ENCODE assay signal across 38 mouse cellular contexts in the genomic region with DNA sequence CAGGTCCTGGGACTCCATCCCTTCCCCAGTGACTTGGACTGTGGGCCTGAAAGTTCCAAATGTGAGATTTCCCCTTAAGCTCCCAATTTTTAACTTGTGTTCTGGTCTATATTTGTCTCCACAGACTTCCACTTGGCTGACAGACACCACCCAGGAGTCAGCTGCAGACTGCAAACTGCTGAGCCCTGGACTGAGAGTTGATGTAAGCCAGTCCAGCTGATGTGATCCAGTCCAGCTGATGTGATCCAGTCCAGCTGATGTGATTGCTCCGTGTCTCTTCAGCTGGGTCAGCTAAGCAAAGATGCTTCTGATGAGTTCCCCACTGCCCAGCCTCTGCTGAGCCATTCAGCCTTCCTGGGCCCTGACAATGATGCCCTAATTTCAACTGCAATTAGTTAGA. TPM values are rescaled to one million over a fixed set of nuclear protein-coding genes. Genes with fewer than 3 reads are reported as not detected.
DNase-seq lines count a peak whose midpoint lies in the region; ATAC-seq and TF ChIP-seq lines count a peak whose summit lies in the region.
"Had no signal": no experiment of that assay in that cellular context is flagged by ENCODE, and none has a peak within 500 bp of the region (broad histone marks: within the 10 kb centered on the region; RNA-seq: fewer than 3 reads in every experiment).

No protein-coding gene starts in this region.

- H3K27me3 ChIP-seq in kidney, embryonic 16.5 days (ENCODE audit: insufficient read depth, low read length), result no peaks in the 10 kb centered on the region
- no peaks in the 10 kb centered on the region for H3K27me3 ChIP-seq in small intestine, adult 2 months (ENCODE audit: control insufficient read depth, insufficient read depth, low read length)
- H3K27me3 ChIP-seq: embryonic facial prominence, embryonic 12.5 days; limb, embryonic 15.5 days; liver, embryonic 13.5 days; lung, embryonic 15.5 days; neural tube, embryonic 12.5 days had no signal

- no peak overlapping the region for H3K27ac ChIP-seq in kidney, embryonic 16.5 days (ENCODE audit: low read length)
- H3K27ac ChIP-seq in small intestine, adult 2 months (ENCODE audit: insufficient read depth, low read depth, low read length), result peak overlapping the region; percentile 71; the same call in 1 of the 2 replicates
- H3K27ac ChIP-seq: embryonic facial prominence, embryonic 12.5 days; heart, embryonic 13.5 days; limb, embryonic 10.5 days; limb, embryonic 15.5 days; liver, embryonic 13.5 days; lung, embryonic 15.5 days; neural tube, embryonic 12.5 days had no signal

- peaks cover 9% of the 10 kb centered on the region for H3K4me1 ChIP-seq in kidney, embryonic 16.5 days (ENCODE audit: insufficient read depth, low read length)
- H3K4me1 ChIP-seq in lung, adult 2 months (ENCODE audit: control insufficient read depth, insufficient read depth, low read length), result no peaks in the 10 kb centered on the region
- peaks cover 23% of the 10 kb centered on the region for H3K4me1 ChIP-seq in small intestine, adult 2 months (ENCODE audit: control insufficient read depth, insufficient read depth, insufficient read length, low read length)
- H3K4me1 ChIP-seq: embryonic facial prominence, embryonic 12.5 days; neural tube, embryonic 12.5 days had no signal

- intact Hi-C loops in left cerebral cortex, postnatal 14 days (cut with DNase I), result loop anchor here (5.0 kb wide), 1 partner anchor 151 kb away; a partner anchor contains a TSS

- H3K9me3 ChIP-seq in kidney, embryonic 16.5 days (ENCODE audit: low read length), result no peaks in the 10 kb centered on the region
- H3K9me3 ChIP-seq: embryonic facial prominence, embryonic 12.5 days; G1E; heart, embryonic 13.5 days; limb, embryonic 10.5 days; limb, embryonic 15.5 days; liver, embryonic 13.5 days; lung, embryonic 15.5 days; neural tube, embryonic 12.5 days had no signal

- H3K9ac ChIP-seq in kidney, embryonic 16.5 days (replicated peaks; ENCODE audit: low read length), result no peak overlapping the region
- H3K9ac ChIP-seq: embryonic facial prominence, embryonic 12.5 days; heart, embryonic 13.5 days; limb, embryonic 15.5 days; liver, embryonic 13.5 days; lung, embryonic 15.5 days; neural tube, embryonic 12.5 days had no signal

- no peak overlapping the region for H3K4me3 ChIP-seq in kidney, embryonic 16.5 days (ENCODE audit: low read length)
- no peak overlapping the region for H3K4me3 ChIP-seq in lung, adult 2 months (replicated peaks; ENCODE audit: extremely low read depth, low read depth, low read length)
- H3K4me3 ChIP-seq in small intestine, adult 2 months (ENCODE audit: low read depth, low read length), result no peak overlapping the region
- H3K4me3 ChIP-seq: embryonic facial prominence, embryonic 12.5 days; heart, embryonic 13.5 days; limb, embryonic 10.5 days; limb, embryonic 15.5 days; liver, embryonic 13.5 days; lung, embryonic 15.5 days; neural tube, embryonic 12.5 days had no signal

- TF ChIP-seq POLR2A in lung, adult 2 months (IDR thresholded peaks at IDR 0.05; ENCODE audit: borderline replicate concordance, extremely low read depth, low read depth, low read length), result no peak
- TF ChIP-seq POLR2A in small intestine, adult 2 months (IDR thresholded peaks at IDR 0.05; ENCODE audit: low read depth, low read length), result no peak

- DNase-seq in gastrocnemius, postnatal 25 days, result peak; percentile 20
- no peak for DNase-seq in gastrocnemius, postnatal 10 days
- DNase-seq in kidney, postnatal 10 days, result peak; percentile 32
- peak; percentile 33 for DNase-seq in lung, postnatal 10 days
- DNase-seq in lung, adult 2 months, result no peak
- no peak for DNase-seq in left cerebral cortex, postnatal 14 days (ENCODE audit: low spot score in 2 of 2)
- DNase-seq: adrenal gland, postnatal 10 days; cerebellum, adult 11-12 months; cerebellum, adult 9-11 months; embryo, embryonic 11 days; liver, embryonic 13.5 days; right cerebral cortex, adult 18-20 months; right cerebral cortex, postnatal 4 days; thymus, adult 18-20 months; thymus, postnatal 25 days had no signal

- ATAC-seq in kidney, embryonic 16.5 days (ENCODE audit: low FRiP score, low TSS enrichment), result no peak
- ATAC-seq: forebrain, embryonic 16.5 days; hindbrain, embryonic 16.5 days; midbrain, embryonic 16.5 days; Patski had no signal

- no peak for TF ChIP-seq CTCF in lung, adult 2 months (IDR thresholded peaks at IDR 0.05; ENCODE audit: insufficient read depth, low read length)
- TF ChIP-seq CTCF in small intestine, adult 2 months (IDR thresholded peaks at IDR 0.05; ENCODE audit: extremely low read depth, insufficient read length, insufficient replicate concordance, low read depth, low read length), result no peak

- no peaks in the 10 kb centered on the region for H3K36me3 ChIP-seq in kidney, embryonic 16.5 days (ENCODE audit: insufficient read depth, low read length)
- H3K36me3 ChIP-seq in small intestine, adult 2 months (ENCODE audit: control insufficient read depth, insufficient read depth, low read length), result peaks cover 8% of the 10 kb centered on the region; the same call in 1 of the 2 replicates
- H3K36me3 ChIP-seq: embryonic facial prominence, embryonic 12.5 days; G1E; heart, embryonic 13.5 days; limb, embryonic 10.5 days; limb, embryonic 15.5 days; liver, embryonic 13.5 days; lung, embryonic 15.5 days; neural tube, embryonic 12.5 days had no signal

- no peak overlapping the region for H3K4me2 ChIP-seq in kidney, embryonic 16.5 days (replicated peaks; ENCODE audit: low read depth, low read length)
- H3K4me2 ChIP-seq: embryonic facial prominence, embryonic 12.5 days; heart, embryonic 13.5 days; limb, embryonic 15.5 days; liver, embryonic 13.5 days; lung, embryonic 15.5 days; midbrain, embryonic 11.5 days; neural tube, embryonic 12.5 days had no signal

- 79% methylated on average over 1 of the region's 1 CpGs for WGBS in kidney, embryonic 16.5 days
- WGBS in lung, adult 2 months, result 48% methylated on average over 1 of the region's 1 CpGs
- WGBS in small intestine, adult 2 months, result 67% methylated on average over 1 of the region's 1 CpGs

RNA-seq across cellular contexts. Expression of a gene that starts 11.6 kb away (rescaled TPM):
- not detected for total RNA-seq in gastrocnemius, postnatal 25 days (2021)
- not detected for total RNA-seq in gastrocnemius, postnatal 10 days (2021)
- 0.10 and 0.21 TPM in 2 replicates for polyA plus RNA-seq in kidney, embryonic 16.5 days (2015; fragmentation: Nextera tagmentation; extraction: Ambion mirVana)
- 0.06 and 0.51 TPM in 2 replicates for polyA plus RNA-seq in lung, adult 2 months (2012; rRNA removed)
- 152 and 325 TPM in 2 replicates for polyA plus RNA-seq in small intestine, adult 2 months (2012; rRNA removed)
- total RNA-seq in left cerebral cortex, postnatal 14 days (2021), result not detected
- total RNA-seq: adrenal gland, postnatal 10 days; gastrocnemius, adult 8-10 months; granulocyte monocyte progenitor cell, adult 5-6 weeks; heart, postnatal 10 days; layer of hippocampus, adult 8-10 months; layer of hippocampus, postnatal 25 days; left cerebral cortex, adult 8-10 months; megakaryocyte, adult 5-6 weeks had no signal
- polyA plus RNA-seq: embryonic facial prominence, embryonic 12.5 days; forebrain, embryonic 16.5 days; G1E; heart, embryonic 13.5 days; hindbrain, embryonic 11.5 days; hindbrain, embryonic 16.5 days; limb, embryonic 10.5 days; lung, embryonic 15.5 days; midbrain, embryonic 11.5 days; midbrain, embryonic 16.5 days; neural tube, embryonic 12.5 days had no signal

RNA-seq across cellular contexts. Expression of a gene that starts 12.6 kb away (rescaled TPM):
- not detected for total RNA-seq in gastrocnemius, postnatal 25 days (2021)
- total RNA-seq in gastrocnemius, postnatal 10 days (2021), result not detected
- polyA plus RNA-seq in kidney, embryonic 16.5 days (2015; fragmentation: Nextera tagmentation; extraction: Ambion mirVana), result 0.97 TPM in 1 of 2 replicates, not detected in the other
- polyA plus RNA-seq in lung, adult 2 months (2012; rRNA removed), result 5.8 and 6.4 TPM in 2 replicates
- polyA plus RNA-seq in small intestine, adult 2 months (2012; rRNA removed), result 41.0 and 57.7 TPM in 2 replicates
- total RNA-seq in left cerebral cortex, postnatal 14 days (2021), result under 1 TPM; 0.36 to 0.62 TPM
- total RNA-seq: G1E; gastrocnemius, adult 8-10 months; layer of hippocampus, adult 8-10 months; layer of hippocampus, postnatal 25 days had no signal
- polyA plus RNA-seq: forebrain, embryonic 16.5 days; G1E; hindbrain, embryonic 11.5 days; hindbrain, embryonic 16.5 days; limb, embryonic 10.5 days; midbrain, embryonic 11.5 days; midbrain, embryonic 16.5 days; Patski had no signal

RNA-seq across cellular contexts. Expression of a gene that starts 29.2 kb away (rescaled TPM):
- total RNA-seq in gastrocnemius, postnatal 25 days (2021), result not detected
- total RNA-seq in gastrocnemius, postnatal 10 days (2021), result under 1 TPM in 1 of 2 experiments, not detected in 1; 0.14 TPM
- polyA plus RNA-seq in kidney, embryonic 16.5 days (2015; fragmentation: Nextera tagmentation; extraction: Ambion mirVana), result 0.41 TPM in 1 of 2 replicates, not detected in the other
- polyA plus RNA-seq in lung, adult 2 months (2012; rRNA removed), result not detected in 2 replicates
- 1.4 and 4.1 TPM in 2 replicates for polyA plus RNA-seq in small intestine, adult 2 months (2012; rRNA removed)
- total RNA-seq in left cerebral cortex, postnatal 14 days (2021), result not detected
- total RNA-seq: gastrocnemius, adult 8-10 months; granulocyte monocyte progenitor cell, adult 5-6 weeks; heart, postnatal 10 days; layer of hippocampus, adult 8-10 months; layer of hippocampus, postnatal 25 days; left cerebral cortex, adult 8-10 months had no signal
- polyA plus RNA-seq: embryonic facial prominence, embryonic 12.5 days; forebrain, embryonic 16.5 days; G1E; heart, embryonic 13.5 days; hindbrain, embryonic 11.5 days; hindbrain, embryonic 16.5 days; limb, embryonic 10.5 days; midbrain, embryonic 11.5 days; midbrain, embryonic 16.5 days; neural tube, embryonic 12.5 days; stomach, embryonic 14.5 days had no signal

Comparison
In these comparisons a context has a peak if more than half of its experiments do, and no peak if none do; other contexts are left out.
1. DNase-seq: peak in gastrocnemius, postnatal 25 days (single experiment), kidney, postnatal 10 days (single experiment) and lung, postnatal 10 days (single experiment); none in gastrocnemius, postnatal 10 days (single experiment), lung, adult 2 months (single experiment) and left cerebral cortex, postnatal 14 days (0 of 2).